Mouse (Mus musculus) myocyte (in vitro differentiated cells): ENCODE measurements around the gene Zbed6. TPM values are rescaled to one million over a fixed set of nuclear protein-coding genes. Genes with fewer than 3 reads are reported as not detected.

ENCODE experiments used
- H3K27me3 ChIP-seq: one replicate; pipeline ENCODE4 v1.6.1; 2011; ENCODE audit not compliant: control insufficient read depth, insufficient read depth, insufficient read length
- H3K36me3 ChIP-seq: one replicate; pipeline ENCODE4 v1.6.1; 2011; ENCODE audit not compliant: control insufficient read depth, insufficient read depth
- H3K4me2 ChIP-seq: one replicate; pipeline ENCODE4 v1.6.1; 2011; ENCODE audit warnings: low read depth, control low read depth
- H3K4me3 ChIP-seq: one replicate; pipeline ENCODE4 v1.5.1; 2011; ENCODE audit warnings: mild to moderate bottlenecking, control low read depth, moderate library complexity
- H3K79me2 ChIP-seq: one replicate; pipeline ENCODE4 v1.6.1; 2011; ENCODE audit not compliant: control insufficient read depth, insufficient read depth
- H3ac ChIP-seq: one replicate; pipeline ENCODE4 v1.6.1; 2011; ENCODE audit not compliant: control insufficient read depth, insufficient read length
- CEBPB ChIP-seq: IDR thresholded peaks from 2 replicates; pipeline ENCODE4 v1.6.1; 2011; ENCODE audit warnings: mild to moderate bottlenecking, moderate library complexity; ENCODE audit not compliant: poor library complexity, insufficient read depth, severe bottlenecking
- E2F4 ChIP-seq: IDR thresholded peaks from one replicate; pipeline ENCODE4 v1.6.1; 2011; ENCODE audit warnings: mild to moderate bottlenecking, control low read depth, moderate library complexity; ENCODE audit not compliant: insufficient read depth
- MAX ChIP-seq: IDR thresholded peaks from one replicate; pipeline ENCODE4 v1.6.1; 2011; ENCODE audit warnings: low read depth, mild to moderate bottlenecking, control low read depth
- MYOD1 ChIP-seq, 3 experiments: IDR thresholded peaks; one replicate each; pipeline ENCODE4 v1.6.1; 2011; ENCODE audit warnings: control low read depth in 2 of 3, low read depth in 2 of 3, mild to moderate bottlenecking in 2 of 3, moderate library complexity in 1 of 3; ENCODE audit not compliant: insufficient read length in 2 of 3, control insufficient read depth in 1 of 3
- MYOG ChIP-seq, 3 experiments: IDR thresholded peaks; one replicate each; pipeline ENCODE4 v1.6.1; 2011; ENCODE audit warnings: control low read depth in 2 of 3, low read depth in 2 of 3, mild to moderate bottlenecking in 2 of 3; ENCODE audit not compliant: insufficient read length in 2 of 3, control insufficient read depth in 1 of 3, insufficient read depth in 1 of 3
- POLR2A ChIP-seq: IDR thresholded peaks from one replicate; pipeline ENCODE4 v1.6.1; 2011; ENCODE audit warnings: low read depth, mild to moderate bottlenecking, control low read depth, moderate library complexity; ENCODE audit not compliant: insufficient read length
- POLR2AphosphoS2 ChIP-seq: IDR thresholded peaks from one replicate; pipeline ENCODE4 v1.6.1; 2011; ENCODE audit warnings: low read depth, control low read depth; ENCODE audit not compliant: insufficient read length
- REST ChIP-seq: IDR thresholded peaks from one replicate; pipeline ENCODE4 v1.6.1; 2011; ENCODE audit warnings: mild to moderate bottlenecking, control low read depth, moderate library complexity; ENCODE audit not compliant: insufficient read depth, insufficient read length
- SRF ChIP-seq: IDR thresholded peaks from one replicate; pipeline ENCODE4 v1.6.1; 2011; ENCODE audit warnings: low read depth; ENCODE audit not compliant: control insufficient read depth, insufficient read length
- TCF12 ChIP-seq: IDR thresholded peaks from one replicate; pipeline ENCODE4 v1.6.1; 2011; ENCODE audit warnings: mild to moderate bottlenecking, control low read depth; ENCODE audit not compliant: poor library complexity, insufficient read depth, severe bottlenecking
- TCF3 ChIP-seq: IDR thresholded peaks from one replicate; pipeline ENCODE4 v1.6.1; 2011; ENCODE audit warnings: low read depth, control low read depth; ENCODE audit not compliant: insufficient read length
- USF1 ChIP-seq: IDR thresholded peaks from one replicate; pipeline ENCODE4 v1.6.1; 2011; ENCODE audit warnings: low read depth, mild to moderate bottlenecking, control low read depth, moderate library complexity
- polyA plus RNA-seq: library from polyadenylated mRNA; unstranded; fragments of >200 nt; fragmentation: generic; extraction: Trizol; gene quantifications from one replicate; pipeline ENCODE4 v1.2.1, GENCODE M21; 2012; ENCODE audit warnings: missing spikeins

Zbed6 gene
- polyA plus RNA-seq, 1 experiment = 3.2 TPM

GRCm38 (mm10) chr1:133688301-133688700 lies 27.6 kb upstream of the Zbed6 start:
- TF ChIP-seq MYOG (IDR thresholded peaks at IDR 0.05; ENCODE audit: control insufficient read depth in 1 of 3, insufficient read depth in 1 of 3, insufficient read length in 2 of 3, low read depth in 2 of 3) (no peak), USF1 (no peak), POLR2A (no peak), SRF (no peak), TCF12 (no peak), E2F4 (no peak), TCF3 (no peak), REST (no peak), MYOD1 (IDR thresholded peaks at IDR 0.05; ENCODE audit: control insufficient read depth in 1 of 3, insufficient read length in 2 of 3, low read depth in 2 of 3) (no peak), CEBPB (no peak), MAX (no peak), POLR2AphosphoS2 (no peak)
- no peaks in the 10 kb centered on the region for H3K27me3 ChIP-seq
- H3K79me2 ChIP-seq = no peaks in the 10 kb centered on the region
- no peak overlapping the region for H3K4me3 ChIP-seq
- H3K4me2 ChIP-seq = no peak overlapping the region
- H3ac ChIP-seq = no peak overlapping the region
- H3K36me3 ChIP-seq = no peaks in the 10 kb centered on the region

GRCm38 (mm10) chr1:133685749-133686519 lies 25.2 kb upstream of the Zbed6 start:
- Histone ChIP-seq H3K4me3 (no peak overlapping the region), H3K27me3 (no peaks in the 10 kb centered on the region), H3K4me2 (peak overlapping the region; percentile 44), H3ac (no peak overlapping the region), H3K36me3 (no peaks in the 10 kb centered on the region), H3K79me2 (no peaks in the 10 kb centered on the region)
- TF ChIP-seq TCF12 (no peak), MYOG (IDR thresholded peaks at IDR 0.05; ENCODE audit: control insufficient read depth in 1 of 3, insufficient read depth in 1 of 3, insufficient read length in 2 of 3, low read depth in 2 of 3) (no peak), POLR2AphosphoS2 (no peak), POLR2A (no peak), TCF3 (no peak), CEBPB (peak; percentile 97), SRF (no peak), MYOD1 (IDR thresholded peaks at IDR 0.05; ENCODE audit: control insufficient read depth in 1 of 3, insufficient read length in 2 of 3, low read depth in 2 of 3) (no peak), MAX (no peak)

GRCm38 (mm10) chr1:133671801-133672200 lies 11.1 kb upstream of the Zbed6 start:
- H3K36me3 ChIP-seq = no peaks in the 10 kb centered on the region
- no peak overlapping the region for H3K4me3 ChIP-seq
- peak in 2 of 3 experiments; percentile 8 to 37 for TF ChIP-seq MYOD1 (IDR thresholded peaks at IDR 0.05; ENCODE audit: control insufficient read depth in 1 of 3, insufficient read length in 2 of 3, low read depth in 2 of 3)
- TF ChIP-seq MYOG (IDR thresholded peaks at IDR 0.05; ENCODE audit: control insufficient read depth in 1 of 3, insufficient read depth in 1 of 3, insufficient read length in 2 of 3, low read depth in 2 of 3) = peak in 2 of 3 experiments; percentile 52 to 53
- TF ChIP-seq MAX = no peak
- no peak overlapping the region for H3K4me2 ChIP-seq
- H3K27me3 ChIP-seq = no peaks in the 10 kb centered on the region
- no peaks in the 10 kb centered on the region for H3K79me2 ChIP-seq
- no peak overlapping the region for H3ac ChIP-seq

- no peak overlapping the region for H3K4me2 ChIP-seq
- H3K79me2 ChIP-seq = no peaks in the 10 kb centered on the region
- H3ac ChIP-seq = no peak overlapping the region
- H3K27me3 ChIP-seq = no peaks in the 10 kb centered on the region
- no peaks in the 10 kb centered on the region for H3K36me3 ChIP-seq
- TF ChIP-seq POLR2A (no peak), E2F4 (no peak), CEBPB (no peak), MYOD1 (IDR thresholded peaks at IDR 0.05; ENCODE audit: control insufficient read depth in 1 of 3, insufficient read length in 2 of 3, low read depth in 2 of 3) (no peak), MAX (no peak), POLR2AphosphoS2 (no peak)
- H3K4me3 ChIP-seq = no peak overlapping the region
Measured at GRCm38 (mm10) chr1:133671266-133671665, 10.6 kb upstream of the Zbed6 start.

GRCm38 (mm10) chr1:133670776-133671175 lies 10.1 kb upstream of the Zbed6 start:
- no peak overlapping the region for H3K4me2 ChIP-seq
- H3K4me3 ChIP-seq = no peak overlapping the region
- no peaks in the 10 kb centered on the region for H3K27me3 ChIP-seq
- no peaks in the 10 kb centered on the region for H3K36me3 ChIP-seq
- H3K79me2 ChIP-seq = no peaks in the 10 kb centered on the region
- TF ChIP-seq MYOD1 (IDR thresholded peaks at IDR 0.05; ENCODE audit: control insufficient read depth in 1 of 3, insufficient read length in 2 of 3, low read depth in 2 of 3) = no peak
- TF ChIP-seq E2F4 = no peak
- TF ChIP-seq SRF = no peak
- no peak for TF ChIP-seq USF1
- no peak for TF ChIP-seq MYOG (IDR thresholded peaks at IDR 0.05; ENCODE audit: control insufficient read depth in 1 of 3, insufficient read depth in 1 of 3, insufficient read length in 2 of 3, low read depth in 2 of 3)
- no peak for TF ChIP-seq TCF12
- TF ChIP-seq CEBPB = no peak
- TF ChIP-seq POLR2AphosphoS2 = no peak
- no peak for TF ChIP-seq TCF3
- TF ChIP-seq MAX = no peak
- H3ac ChIP-seq = no peak overlapping the region
